Mouse (Mus musculus): ENCODE data around the gene Map2k6.

- TF ChIP-seq POLR2A (IDR thresholded peaks at IDR 0.05; ENCODE audit: borderline replicate concordance, low read depth, low read length) (no peak), CTCF (IDR thresholded peaks at IDR 0.05; ENCODE audit: low read depth, low read length) (no peak)
Measured at GRCm38 (mm10) chr11:110398553-110399239, at the start of gene Map2k6.

Data from bone marrow macrophage, adult 2 months (primary cell).